Comparison of ENCODE assay signal across 10 mouse cellular contexts in the genomic region with DNA sequence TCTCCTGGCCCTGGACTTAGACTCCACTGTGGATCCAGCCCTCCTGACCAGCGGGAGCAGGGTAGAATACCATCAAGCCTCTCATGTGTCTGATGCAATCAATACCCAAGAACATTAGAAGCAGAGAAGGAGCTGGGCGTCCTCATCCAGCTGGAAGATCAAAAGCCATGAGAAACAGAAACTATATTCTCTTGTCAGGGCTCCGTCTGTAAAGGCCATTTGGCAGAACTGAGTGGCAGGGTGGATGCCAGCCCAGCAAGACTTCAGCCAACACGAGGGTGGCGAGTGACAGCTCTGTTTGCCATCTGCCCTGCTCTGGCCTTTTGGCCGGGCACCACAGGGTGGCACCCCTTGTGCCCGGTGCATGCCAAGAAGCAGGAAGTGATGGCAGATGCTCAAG. TPM values are rescaled to one million over a fixed set of nuclear protein-coding genes. Genes with fewer than 3 reads are reported as not detected.
A peak's percentile ranks its signal among the peaks of the same experiment; 100 is the strongest.
DNase-seq lines count a peak whose midpoint lies in the region; ATAC-seq and TF ChIP-seq lines count a peak whose summit lies in the region.
"Had no signal": no experiment of that assay in that cellular context is flagged by ENCODE, and none has a peak within 500 bp of the region (broad histone marks: within the 10 kb centered on the region; RNA-seq: fewer than 3 reads in every experiment).

No protein-coding gene starts in this region.

- no peaks in the 10 kb centered on the region for H3K36me3 ChIP-seq in liver, adult 2 months (ENCODE audit: control insufficient read depth, insufficient read depth, low read length)
- no peaks in the 10 kb centered on the region for H3K36me3 ChIP-seq in liver, embryonic 11.5 days (ENCODE audit: control insufficient read depth, insufficient read depth, low read length)
- H3K36me3 ChIP-seq in forebrain, embryonic 10.5 days (replicated peaks), result no peaks in the 10 kb centered on the region
- H3K36me3 ChIP-seq: neural tube, embryonic 12.5 days had no signal

- H3K4me3 ChIP-seq in liver, adult 2 months (ENCODE audit: insufficient read depth, low read depth, low read length), result peak overlapping the region; percentile 26
- H3K4me3 ChIP-seq in liver, embryonic 11.5 days (ENCODE audit: low read depth, low read length), result no peak overlapping the region
- H3K4me3 ChIP-seq in forebrain, embryonic 10.5 days, result no peak overlapping the region
- H3K4me3 ChIP-seq: neural tube, embryonic 12.5 days had no signal

- H3K4me1 ChIP-seq in liver, adult 2 months (ENCODE audit: control insufficient read depth, insufficient read depth, low read length), result peaks cover 6% of the 10 kb centered on the region
- H3K4me1 ChIP-seq in liver, embryonic 11.5 days (replicated peaks; ENCODE audit: control insufficient read depth, insufficient read depth, low read length), result no peaks in the 10 kb centered on the region
- H3K4me1 ChIP-seq in forebrain, embryonic 10.5 days, result peaks cover 26% of the 10 kb centered on the region

- WGBS in liver, adult 2 months, result 24% methylated on average over 7 of the region's 7 CpGs
- 73% methylated on average over 7 of the region's 7 CpGs for WGBS in liver, embryonic 11.5 days
- 86% methylated on average over 7 of the region's 7 CpGs for WGBS in forebrain, embryonic 10.5 days

- peak; percentile 96 for DNase-seq in liver, adult 2 months (ENCODE audit: extremely low read depth, low read depth, low spot score)
- no peak for DNase-seq in liver, embryonic 11.5 days (ENCODE audit: low spot score)
- peak; percentile 50 for DNase-seq in adrenal gland, postnatal 25 days
- peak; percentile 99 for DNase-seq in cerebellum, adult 9-11 months
- DNase-seq in heart, postnatal 36 days, result peak; percentile 18 to 28
- DNase-seq in forebrain, embryonic 10.5 days (ENCODE audit: extremely low spot score, low spot score), result no peak
- DNase-seq: kidney, postnatal 14 days had no signal

- TF ChIP-seq POLR2A in liver, adult 2 months (IDR thresholded peaks at IDR 0.05; ENCODE audit: extremely low read depth, insufficient read depth, low read length), result no peak

- H3K9me3 ChIP-seq in liver, embryonic 11.5 days (ENCODE audit: control insufficient read depth, low read length), result no peaks in the 10 kb centered on the region
- H3K9me3 ChIP-seq in forebrain, embryonic 10.5 days, result no peaks in the 10 kb centered on the region
- H3K9me3 ChIP-seq: neural tube, embryonic 12.5 days had no signal

- H3K79me2 ChIP-seq in liver, adult 2 months (ENCODE audit: control insufficient read depth, insufficient read depth, low read length), result no peaks in the 10 kb centered on the region

- H3K9ac ChIP-seq in liver, adult 2 months (ENCODE audit: low read depth, low read length), result peak overlapping the region; percentile 39; the same call in 1 of the 2 replicates
- no peak overlapping the region for H3K9ac ChIP-seq in liver, embryonic 11.5 days (ENCODE audit: low read depth, low read length)
- H3K9ac ChIP-seq: neural tube, embryonic 12.5 days had no signal

- TF ChIP-seq CTCF in liver, adult 2 months (IDR thresholded peaks at IDR 0.05; ENCODE audit: low read depth, low read length), result no peak

- peak overlapping the region; percentile 39 for H3K27ac ChIP-seq in liver, adult 2 months (replicated peaks; ENCODE audit: insufficient read depth, low read depth, low read length)
- H3K27ac ChIP-seq in liver, embryonic 11.5 days (ENCODE audit: low read depth, low read length), result no peak overlapping the region
- no peak overlapping the region for H3K27ac ChIP-seq in forebrain, embryonic 10.5 days
- H3K27ac ChIP-seq: macrophage; neural tube, embryonic 12.5 days had no signal

- no peak overlapping the region for H3K4me2 ChIP-seq in liver, embryonic 11.5 days
- H3K4me2 ChIP-seq: neural tube, embryonic 12.5 days had no signal

- intact Hi-C loops in heart, postnatal 36 days (cut with DNase I), result no loop called here

- no peak for ATAC-seq in liver, embryonic 11.5 days (replicated peaks; ENCODE audit: low FRiP score)
- no peak for ATAC-seq in granulocyte monocyte progenitor cell, adult 5-6 weeks (replicated peaks; ENCODE audit: poor library complexity, severe bottlenecking)

- no peaks in the 10 kb centered on the region for H3K27me3 ChIP-seq in liver, adult 2 months (ENCODE audit: control insufficient read depth, insufficient read depth, low read length)
- no peaks in the 10 kb centered on the region for H3K27me3 ChIP-seq in liver, embryonic 11.5 days (replicated peaks; ENCODE audit: control insufficient read depth, insufficient read depth, low read length)
- no peaks in the 10 kb centered on the region for H3K27me3 ChIP-seq in forebrain, embryonic 10.5 days (ENCODE audit: poor library complexity, severe bottlenecking)
- H3K27me3 ChIP-seq: neural tube, embryonic 12.5 days had no signal

RNA-seq across cellular contexts. Expression of a gene that starts 30.8 kb away (rescaled TPM):
- total RNA-seq in liver, adult 2 months (2014; rRNA removed), result 18.3 and 24.3 TPM in 2 replicates
- polyA plus RNA-seq in liver, adult 2 months (2012; rRNA removed), result 3.0 and 4.6 TPM in 2 replicates
- polyA plus RNA-seq in liver, embryonic 11.5 days (2014; fragmentation: Nextera tagmentation; extraction: Ambion mirVana), result 13.5 and 13.6 TPM in 2 replicates
- total RNA-seq in adrenal gland, postnatal 25 days (2021), result 39.3 and 44.8 TPM in 2 replicates
- total RNA-seq in heart, postnatal 36 days (2021), result 10 to 100 TPM; 11.7 TPM
- 12.4 and 15.5 TPM in 2 replicates for total RNA-seq in granulocyte monocyte progenitor cell, adult 5-6 weeks (2014; fragmentation: Nextera tagmentation)
- 21.4 and 22.5 TPM in 2 replicates for total RNA-seq in granulocyte monocyte progenitor cell, adult 5-6 weeks (2017)
- polyA plus RNA-seq in forebrain, embryonic 10.5 days (2016; fragmentation: Nextera tagmentation; extraction: Ambion mirVana), result 21.5 and 22.1 TPM in 2 replicates

Comparison
In these comparisons a context has a peak if more than half of its experiments do, and no peak if none do; other contexts are left out.
1. DNase-seq: peak in liver, adult 2 months (single experiment), adrenal gland, postnatal 25 days (single experiment), cerebellum, adult 9-11 months (single experiment) and heart, postnatal 36 days (2 of 2); none in liver, embryonic 11.5 days (single experiment) and forebrain, embryonic 10.5 days (single experiment).